Mouse (Mus musculus) embryonic facial prominence, embryonic 13.5 days (tissue): Measurements from ENCODE around the gene Nat8f4. TPM values are rescaled to one million over a fixed set of nuclear protein-coding genes. Genes with fewer than 3 reads are reported as not detected.
"Not testable (repeated sequence)": the region's sequence is repeated elsewhere in the genome, so short reads cannot be mapped to it uniquely, and the experiment has no call there.

Experiments
- ATAC-seq: fragments of 200-750 bp; cut with Nextera tagmentation; 2 replicates; pipeline ENCODE4 v1.8.0; 2017; ENCODE audit warnings: low read depth; ENCODE audit not compliant: insufficient number of reproducible peaks, insufficient read depth, low FRiP score, low TSS enrichment
- H3K27ac ChIP-seq: fragments of 300-500 bp; sonication (generic); 2 replicates; pipeline ENCODE4 v1.5.1; 2015; ENCODE audit warnings: moderate library complexity, mild to moderate bottlenecking, inconsistent platforms
- H3K27me3 ChIP-seq: fragments of 300-500 bp; sonication (generic); 2 replicates; pipeline ENCODE4 v1.6.1; 2015; ENCODE audit warnings: mild to moderate bottlenecking, inconsistent platforms
- H3K36me3 ChIP-seq: fragments of 300-500 bp; sonication (generic); 2 replicates; pipeline ENCODE4 v1.6.1; 2015; ENCODE audit warnings: mild to moderate bottlenecking, inconsistent platforms
- H3K4me1 ChIP-seq: fragments of 300-500 bp; sonication (generic); 2 replicates; pipeline ENCODE4 v1.6.1; 2015; ENCODE audit warnings: inconsistent platforms
- H3K4me2 ChIP-seq: fragments of 300-500 bp; sonication (generic); 2 replicates; pipeline ENCODE4 v1.6.1; 2015; ENCODE audit warnings: moderate library complexity, mild to moderate bottlenecking, inconsistent platforms
- H3K4me3 ChIP-seq: fragments of 300-500 bp; sonication (generic); 2 replicates; pipeline ENCODE4 v1.5.1; 2015; ENCODE audit warnings: mild to moderate bottlenecking, inconsistent platforms
- H3K9ac ChIP-seq: fragments of 300-500 bp; sonication (generic); 2 replicates; pipeline ENCODE4 v1.6.1; 2015; ENCODE audit warnings: mild to moderate bottlenecking, inconsistent platforms
- H3K9me3 ChIP-seq: fragments of 300-500 bp; sonication (generic); 2 replicates; pipeline ENCODE4 v1.6.1; 2016; ENCODE audit warnings: inconsistent platforms
- WGBS: fragments of 180-500 bp; shearing (Covaris S2); methylation state at CpG from one replicate; pipeline ENCODE4 v1.1.7; 2015; ENCODE audit warnings: mixed read lengths; 5-methylcytosine and 5-hydroxymethylcytosine counted together
- polyA plus RNA-seq: library from polyadenylated mRNA; unstranded; fragments of >200 nt; fragmentation: Nextera tagmentation; extraction: Ambion mirVana; gene quantifications from 2 replicates; pipeline ENCODE4 v1.2.1, GENCODE M21; 2015

Nat8f4 gene
- polyA plus RNA-seq, result 2.5 and 2.8 TPM in 2 replicates

GRCm38 (mm10) chr6:85904642-85905061, at the start of gene Nat8f4:
TSS of gene Nat8f4 (minus strand) at chr6:85904884.
- WGBS, result 20% methylated on average over 20 of the region's 20 CpGs
- Histone ChIP-seq H3K4me3 (peak within 1 kb of the TSS; percentile 24), H3K4me2 (peak within 1 kb of the TSS; percentile 43)
- H3K36me3 ChIP-seq, ATAC-seq, H3K9ac ChIP-seq, H3K9me3 ChIP-seq, H3K27ac ChIP-seq, H3K27me3 ChIP-seq, H3K4me1 ChIP-seq: not testable (repeated sequence)

DNA sequence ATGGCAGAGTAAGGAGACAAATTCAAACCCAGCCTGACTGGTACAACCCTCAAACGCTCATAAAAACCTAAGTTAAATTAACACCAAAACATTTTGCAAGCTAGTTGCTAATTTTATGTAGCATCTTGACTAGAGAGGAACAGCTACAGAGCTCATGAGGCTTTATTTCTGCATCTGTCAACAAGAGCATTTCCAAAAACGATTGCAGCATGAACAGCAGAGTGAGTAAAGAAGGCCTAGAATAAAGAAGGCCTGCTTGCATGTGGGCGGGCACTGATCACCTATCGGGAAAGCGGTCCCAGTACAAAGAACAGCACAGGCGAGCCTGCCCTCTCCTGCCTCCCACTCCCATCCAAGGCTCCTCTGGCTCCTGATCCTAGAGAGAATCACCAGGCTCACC, 43.9 kb upstream of the Nat8f4 start:
- ATAC-seq, result no peak
- Histone ChIP-seq H3K9me3 (no peaks in the 10 kb centered on the region), H3K4me1 (no peaks in the 10 kb centered on the region), H3K27me3 (no peaks in the 10 kb centered on the region), H3K27ac (no peak overlapping the region), H3K4me3 (no peak overlapping the region), H3K36me3 (peaks cover 93% of the 10 kb centered on the region), H3K4me2 (no peak overlapping the region), H3K9ac (no peak overlapping the region)
- WGBS, result 91% methylated on average over 6 of the region's 6 CpGs

- H3K36me3 ChIP-seq, result peaks cover 61% of the 10 kb centered on the region
- no peak overlapping the region for H3K27ac ChIP-seq
- H3K4me1 ChIP-seq, result no peaks in the 10 kb centered on the region
- no peaks in the 10 kb centered on the region for H3K27me3 ChIP-seq
- no peak for ATAC-seq
- WGBS, result 94% methylated on average over 3 of the region's 3 CpGs
- no peak overlapping the region for H3K9ac ChIP-seq
- H3K4me3 ChIP-seq, result no peak overlapping the region
- H3K9me3 ChIP-seq, result no peaks in the 10 kb centered on the region
- H3K4me2 ChIP-seq, result no peak overlapping the region
Observed at GRCm38 (mm10) chr6:85942469-85942868, 37.8 kb upstream of the Nat8f4 start.

- Histone ChIP-seq H3K36me3 (peaks cover 23% of the 10 kb centered on the region), H3K4me2 (no peak overlapping the region), H3K27me3 (no peaks in the 10 kb centered on the region), H3K9me3 (no peaks in the 10 kb centered on the region), H3K27ac (no peak overlapping the region), H3K4me3 (no peak overlapping the region), H3K9ac (no peak overlapping the region), H3K4me1 (no peaks in the 10 kb centered on the region)
- WGBS, result 80% methylated on average over 10 of the region's 10 CpGs
- no peak for ATAC-seq
Observed at GRCm38 (mm10) chr6:85938701-85939100, 34.0 kb upstream of the Nat8f4 start.

GRCm38 (mm10) chr6:85936508-85937465, 32.1 kb upstream of the Nat8f4 start:
- 2% methylated on average over 50 of the region's 50 CpGs for WGBS
- peak overlapping the region; percentile 47 for H3K4me3 ChIP-seq
- not testable (repeated sequence) for H3K27me3 ChIP-seq, H3K4me1 ChIP-seq, H3K9me3 ChIP-seq
- peak; percentile 88 for ATAC-seq
- H3K27ac ChIP-seq, result peak overlapping the region; percentile 68
- peak overlapping the region; percentile 73 for H3K9ac ChIP-seq
- peak overlapping the region; percentile 65 for H3K4me2 ChIP-seq
- peaks cover 17% of the 10 kb centered on the region for H3K36me3 ChIP-seq

GRCm38 (mm10) chr6:85935646-85936045, 31.0 kb upstream of the Nat8f4 start:
- Histone ChIP-seq H3K4me1 (no peaks in the 10 kb centered on the region), H3K36me3 (peaks cover 12% of the 10 kb centered on the region), H3K4me2 (no peak overlapping the region), H3K27me3 (no peaks in the 10 kb centered on the region), H3K4me3 (no peak overlapping the region), H3K9me3 (no peaks in the 10 kb centered on the region), H3K27ac (no peak overlapping the region), H3K9ac (no peak overlapping the region)
- no peak for ATAC-seq
- 71% methylated on average over 3 of the region's 3 CpGs for WGBS

GRCm38 (mm10) chr6:85934047-85934446, 29.4 kb upstream of the Nat8f4 start:
- H3K4me2 ChIP-seq, result no peak overlapping the region
- 79% methylated on average over 8 of the region's 8 CpGs for WGBS
- H3K9me3 ChIP-seq, result no peaks in the 10 kb centered on the region
- no peaks in the 10 kb centered on the region for H3K27me3 ChIP-seq
- H3K36me3 ChIP-seq, result peaks cover 26% of the 10 kb centered on the region
- no peak for ATAC-seq
- no peak overlapping the region for H3K9ac ChIP-seq
- no peak overlapping the region for H3K4me3 ChIP-seq
- no peaks in the 10 kb centered on the region for H3K4me1 ChIP-seq
- no peak overlapping the region for H3K27ac ChIP-seq

- ATAC-seq, result no peak
- Histone ChIP-seq H3K9me3 (no peaks in the 10 kb centered on the region), H3K4me3 (no peak overlapping the region), H3K9ac (no peak overlapping the region), H3K4me2 (no peak overlapping the region), H3K36me3 (peaks cover 70% of the 10 kb centered on the region), H3K27me3 (no peaks in the 10 kb centered on the region), H3K27ac (no peak overlapping the region), H3K4me1 (no peaks in the 10 kb centered on the region)
- 78% methylated on average over 1 of the region's 1 CpGs for WGBS
Observed at GRCm38 (mm10) chr6:85929312-85929711, 24.6 kb upstream of the Nat8f4 start.

DNA sequence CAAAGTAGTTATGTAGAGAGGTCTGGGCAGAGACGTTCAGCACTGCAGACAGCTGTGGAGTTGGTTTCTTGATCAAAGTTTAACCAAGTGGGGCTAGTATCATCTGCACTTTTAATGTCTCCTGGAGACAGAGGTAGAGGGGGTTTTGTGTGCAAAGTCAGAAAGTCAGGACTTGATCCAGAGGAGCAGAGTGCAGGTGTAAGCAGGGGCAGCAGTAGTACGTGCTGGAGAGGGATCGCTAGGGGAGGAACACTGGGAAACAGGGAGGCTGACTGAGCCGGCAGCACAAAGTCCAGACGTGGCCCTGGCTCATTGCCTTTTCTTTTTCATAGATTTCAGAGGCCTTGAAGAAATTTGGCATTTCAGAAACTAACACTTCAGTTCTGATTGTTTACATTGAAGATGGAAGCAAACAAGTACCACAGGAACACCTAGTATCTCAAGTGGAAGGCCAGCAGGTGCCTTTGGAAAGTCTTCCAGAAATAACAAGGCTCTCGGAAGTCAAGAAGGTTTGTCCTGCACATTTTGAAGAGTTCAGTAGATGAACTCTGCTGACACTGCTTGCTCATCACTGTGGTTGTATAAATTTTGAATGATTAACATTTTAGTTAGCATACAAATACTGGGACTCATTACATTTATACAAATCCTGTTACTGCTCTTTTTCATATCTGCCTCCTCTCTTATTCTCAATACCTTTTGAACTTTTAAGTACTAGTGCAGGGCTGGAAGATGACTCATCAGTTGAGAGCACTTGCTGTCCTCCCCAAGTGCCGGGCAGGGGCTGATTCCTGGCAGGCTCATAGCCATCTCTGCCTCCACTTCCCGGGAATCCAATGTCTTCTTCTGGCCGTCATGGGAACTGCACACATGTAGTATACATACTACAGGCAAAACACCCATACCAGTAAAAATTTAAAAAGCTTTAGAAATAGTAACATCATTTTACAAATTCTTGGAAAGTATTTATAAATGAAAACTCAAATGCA, 23.1 kb upstream of the Nat8f4 start:
- no peak overlapping the region for H3K9ac ChIP-seq
- no peak for ATAC-seq
- no peak overlapping the region for H3K27ac ChIP-seq
- 87% methylated on average over 9 of the region's 9 CpGs for WGBS
- H3K9me3 ChIP-seq, result no peaks in the 10 kb centered on the region
- H3K4me3 ChIP-seq, result no peak overlapping the region
- H3K4me1 ChIP-seq, result no peaks in the 10 kb centered on the region
- no peak overlapping the region for H3K4me2 ChIP-seq
- no peaks in the 10 kb centered on the region for H3K27me3 ChIP-seq
- H3K36me3 ChIP-seq, result peaks cover 80% of the 10 kb centered on the region

DNA sequence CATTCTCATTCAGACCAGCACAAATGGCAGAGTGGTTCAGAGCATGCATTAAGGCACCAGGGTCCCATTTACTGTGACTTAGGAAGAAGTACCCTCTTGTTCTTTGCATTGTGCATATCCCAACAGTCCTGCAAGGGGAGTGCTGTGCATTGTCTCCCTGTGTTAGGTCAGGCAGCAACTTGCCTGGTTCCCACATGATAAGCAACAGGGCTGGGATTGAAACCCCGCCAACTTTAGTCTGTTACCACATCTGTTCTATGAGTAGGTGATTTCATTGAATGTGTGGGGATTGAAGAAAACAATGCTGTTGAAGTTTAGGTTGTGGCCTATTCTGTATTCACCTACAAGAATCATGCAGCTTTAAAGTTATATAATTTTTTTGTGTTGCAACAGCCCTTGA, 22.0 kb upstream of the Nat8f4 start:
- H3K27ac ChIP-seq, result no peak overlapping the region
- no peaks in the 10 kb centered on the region for H3K9me3 ChIP-seq
- peaks cover 78% of the 10 kb centered on the region for H3K36me3 ChIP-seq
- 88% methylated on average over 1 of the region's 1 CpGs for WGBS
- H3K27me3 ChIP-seq, result no peaks in the 10 kb centered on the region
- H3K4me3 ChIP-seq, result no peak overlapping the region
- H3K4me1 ChIP-seq, result no peaks in the 10 kb centered on the region
- H3K9ac ChIP-seq, result no peak overlapping the region
- no peak overlapping the region for H3K4me2 ChIP-seq
- no peak for ATAC-seq

GRCm38 (mm10) chr6:85923643-85924042, 19.0 kb upstream of the Nat8f4 start:
- H3K9me3 ChIP-seq, result no peaks in the 10 kb centered on the region
- no peaks in the 10 kb centered on the region for H3K27me3 ChIP-seq
- no peak overlapping the region for H3K9ac ChIP-seq
- no peak overlapping the region for H3K27ac ChIP-seq
- H3K36me3 ChIP-seq, result peaks cover 63% of the 10 kb centered on the region
- no peak for ATAC-seq
- no peaks in the 10 kb centered on the region for H3K4me1 ChIP-seq
- WGBS, result 95% methylated on average over 1 of the region's 1 CpGs
- no peak overlapping the region for H3K4me3 ChIP-seq
- no peak overlapping the region for H3K4me2 ChIP-seq
